Mouse (Mus musculus): ENCODE results near the gene Etv5. TPM values are rescaled to one million over a fixed set of nuclear protein-coding genes. Genes with fewer than 3 reads are reported as not detected.

Etv5 gene
- polyA plus RNA-seq, 1 experiment from 2014 or later = 52.7 TPM

DNA sequence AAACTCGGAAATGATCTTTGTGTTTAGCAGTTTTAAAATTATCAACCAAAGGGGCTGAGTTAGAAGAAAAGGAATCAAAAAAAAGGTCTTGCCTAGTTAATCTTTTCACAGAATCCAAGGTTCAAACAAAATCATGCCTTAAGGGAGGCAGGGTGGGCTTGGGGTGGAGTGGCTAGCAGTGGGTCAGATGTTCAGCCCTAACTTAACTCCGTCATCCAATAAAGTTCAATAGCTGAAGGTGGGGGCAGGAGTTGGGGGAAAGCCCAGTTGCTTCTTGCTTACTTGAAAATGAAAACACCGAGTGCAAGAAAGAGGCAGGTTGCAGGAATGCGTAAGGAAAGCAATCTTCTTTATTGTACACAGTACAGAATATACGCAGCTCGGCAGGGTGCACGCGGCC lies 58.5 kb downstream of the Etv5 start:
- H3K4me1 ChIP-seq (ENCODE audit: control insufficient read depth, insufficient read depth, low read length) = no peaks in the 10 kb centered on the region
- WGBS = 90% methylated on average over 8 of the region's 8 CpGs
- H3K9me3 ChIP-seq (ENCODE audit: control insufficient read depth, low read length) = no peaks in the 10 kb centered on the region
- no peak overlapping the region for H3K27ac ChIP-seq (replicated peaks; ENCODE audit: low read depth, low read length)
- DNase-seq (ENCODE audit: low spot score) = no peak
- no peaks in the 10 kb centered on the region for H3K27me3 ChIP-seq (ENCODE audit: control insufficient read depth, insufficient read depth, low read length)
- H3K4me2 ChIP-seq (ENCODE audit: low read depth, severe bottlenecking) = no peak overlapping the region
- H3K36me3 ChIP-seq (ENCODE audit: control insufficient read depth, insufficient read depth, low read length) = 0 out of 2 replicates have a peak, but pooled peaks cover 2% of the 10 kb centered on the region
- H3K4me3 ChIP-seq (ENCODE audit: low read depth, low read length) = no peak overlapping the region
- ATAC-seq (ENCODE audit: insufficient number of reproducible peaks, low FRiP score, low TSS enrichment, low read depth) = no peak
- H3K9ac ChIP-seq (ENCODE audit: low read length) = no peak overlapping the region

- no peaks in the 10 kb centered on the region for H3K4me1 ChIP-seq (ENCODE audit: control insufficient read depth, insufficient read depth, low read length)
- no peak overlapping the region for H3K4me2 ChIP-seq (ENCODE audit: low read depth, severe bottlenecking)
- 0 out of 2 replicates have a peak, but pooled peaks cover 2% of the 10 kb centered on the region for H3K36me3 ChIP-seq (ENCODE audit: control insufficient read depth, insufficient read depth, low read length)
- H3K4me3 ChIP-seq (ENCODE audit: low read depth, low read length) = no peak overlapping the region
- no peaks in the 10 kb centered on the region for H3K9me3 ChIP-seq (ENCODE audit: control insufficient read depth, low read length)
- ATAC-seq (ENCODE audit: insufficient number of reproducible peaks, low FRiP score, low TSS enrichment, low read depth) (no peak), DNase-seq (ENCODE audit: low spot score) (no peak)
- H3K27me3 ChIP-seq (ENCODE audit: control insufficient read depth, insufficient read depth, low read length) = no peaks in the 10 kb centered on the region
- no peak overlapping the region for H3K9ac ChIP-seq (ENCODE audit: low read length)
- 87% methylated on average over 8 of the region's 8 CpGs for WGBS
- no peak overlapping the region for H3K27ac ChIP-seq (replicated peaks; ENCODE audit: low read depth, low read length)
Measured at GRCm38 (mm10) chr16:22379986-22380385, 59.5 kb downstream of the Etv5 start.

DNA sequence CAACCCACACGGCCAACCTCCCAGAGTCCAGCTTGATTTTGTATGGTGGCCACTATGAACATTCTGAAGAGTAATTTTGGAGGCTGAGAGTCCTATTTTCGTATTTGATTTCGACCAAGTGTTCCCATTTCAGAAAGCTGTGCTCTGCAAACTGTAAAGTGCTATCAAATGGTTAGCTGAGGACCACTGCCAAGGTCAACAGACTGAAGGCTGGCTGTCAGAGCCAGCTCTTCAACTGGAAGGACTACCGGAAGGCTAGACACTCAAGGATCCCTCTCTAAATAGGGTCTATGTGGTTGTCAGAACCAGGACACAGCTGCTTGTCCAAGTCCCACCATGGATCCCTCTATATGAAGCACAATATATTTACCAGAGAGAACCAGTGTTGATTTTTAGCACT lies 60.2 kb downstream of the Etv5 start:
- Histone ChIP-seq H3K4me3 (ENCODE audit: low read depth, low read length) (no peak overlapping the region), H3K27ac (replicated peaks; ENCODE audit: low read depth, low read length) (no peak overlapping the region), H3K9me3 (ENCODE audit: control insufficient read depth, low read length) (no peaks in the 10 kb centered on the region), H3K36me3 (ENCODE audit: control insufficient read depth, insufficient read depth, low read length) (no peaks in the 10 kb centered on the region), H3K4me1 (ENCODE audit: control insufficient read depth, insufficient read depth, low read length) (no peaks in the 10 kb centered on the region), H3K4me2 (ENCODE audit: low read depth, severe bottlenecking) (no peak overlapping the region), H3K27me3 (ENCODE audit: control insufficient read depth, insufficient read depth, low read length) (no peaks in the 10 kb centered on the region), H3K9ac (ENCODE audit: low read length) (no peak overlapping the region)
- WGBS = 97% methylated on average over 4 of the region's 4 CpGs
- DNase-seq (ENCODE audit: low spot score) (no peak), ATAC-seq (ENCODE audit: insufficient number of reproducible peaks, low FRiP score, low TSS enrichment, low read depth) (no peak)

- Histone ChIP-seq H3K9me3 (ENCODE audit: control insufficient read depth, low read length) (no peaks in the 10 kb centered on the region), H3K27ac (replicated peaks; ENCODE audit: low read depth, low read length) (no peak overlapping the region), H3K36me3 (ENCODE audit: control insufficient read depth, insufficient read depth, low read length) (no peaks in the 10 kb centered on the region), H3K4me1 (ENCODE audit: control insufficient read depth, insufficient read depth, low read length) (no peaks in the 10 kb centered on the region), H3K27me3 (ENCODE audit: control insufficient read depth, insufficient read depth, low read length) (no peaks in the 10 kb centered on the region), H3K4me2 (ENCODE audit: low read depth, severe bottlenecking) (no peak overlapping the region), H3K9ac (ENCODE audit: low read length) (no peak overlapping the region), H3K4me3 (ENCODE audit: low read depth, low read length) (no peak overlapping the region)
- WGBS = 66% methylated on average over 3 of the region's 3 CpGs
- ATAC-seq (ENCODE audit: insufficient number of reproducible peaks, low FRiP score, low TSS enrichment, low read depth) (no peak), DNase-seq (ENCODE audit: low spot score) (no peak)
Measured at GRCm38 (mm10) chr16:22377714-22378113, 61.8 kb downstream of the Etv5 start.

DNA sequence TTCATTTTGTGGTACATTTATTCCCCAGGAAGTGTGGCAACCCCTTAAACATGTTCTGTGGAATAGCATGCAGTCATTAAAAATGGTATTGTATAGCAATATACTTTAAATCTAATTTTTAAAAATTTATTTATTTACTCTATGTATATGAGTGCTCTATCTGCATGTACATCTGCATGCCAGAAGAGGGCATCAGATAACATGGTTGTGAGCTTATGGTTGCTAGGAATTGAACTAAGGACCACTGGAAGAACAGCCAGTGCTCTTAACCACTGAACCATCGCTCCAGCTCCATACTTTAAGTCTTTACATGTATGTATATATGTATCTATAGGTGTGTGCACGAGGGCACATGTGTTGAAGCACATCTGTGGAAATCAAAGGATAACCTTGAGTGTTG lies 64.6 kb downstream of the Etv5 start:
- DNase-seq (ENCODE audit: low spot score) = no peak
- WGBS = 78% methylated on average over 2 of the region's 2 CpGs

GRCm38 (mm10) chr16:22372701-22373124 lies 66.8 kb downstream of the Etv5 start:
- no peaks in the 10 kb centered on the region for H3K36me3 ChIP-seq (ENCODE audit: control insufficient read depth, insufficient read depth, low read length)
- H3K27ac ChIP-seq (replicated peaks; ENCODE audit: low read depth, low read length) = no peak overlapping the region
- H3K4me2 ChIP-seq (ENCODE audit: low read depth, severe bottlenecking) = no peak overlapping the region

More for the DNA sequence above, 64.6 kb downstream of the Etv5 start:
- Histone ChIP-seq H3K4me2 (ENCODE audit: low read depth, severe bottlenecking) (no peak overlapping the region), H3K9ac (ENCODE audit: low read length) (no peak overlapping the region), H3K36me3 (ENCODE audit: control insufficient read depth, insufficient read depth, low read length) (no peaks in the 10 kb centered on the region), H3K4me1 (ENCODE audit: control insufficient read depth, insufficient read depth, low read length) (no peaks in the 10 kb centered on the region), H3K4me3 (ENCODE audit: low read depth, low read length) (no peak overlapping the region), H3K9me3 (ENCODE audit: control insufficient read depth, low read length) (no peaks in the 10 kb centered on the region), H3K27ac (replicated peaks; ENCODE audit: low read depth, low read length) (no peak overlapping the region), H3K27me3 (ENCODE audit: control insufficient read depth, insufficient read depth, low read length) (no peaks in the 10 kb centered on the region)
- no peak for ATAC-seq (ENCODE audit: insufficient number of reproducible peaks, low FRiP score, low TSS enrichment, low read depth)

DNA sequence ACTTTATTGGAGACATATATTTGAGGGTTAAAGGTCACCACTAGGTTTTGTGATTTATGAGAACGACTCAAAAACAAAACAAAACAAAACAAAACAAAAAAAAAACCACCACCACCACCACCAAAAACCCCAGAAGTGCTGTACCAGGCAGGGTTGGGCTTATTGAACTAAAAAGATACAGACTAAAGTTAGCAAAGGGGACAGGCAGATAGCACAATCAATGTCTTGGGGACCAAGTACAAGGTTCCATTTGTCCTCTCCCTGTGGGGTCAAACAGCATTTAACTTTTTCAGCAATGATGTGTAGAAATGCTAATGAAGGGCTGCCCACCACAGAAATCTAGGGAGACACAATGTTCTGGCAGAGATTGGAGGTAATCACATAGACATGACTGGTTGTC lies 67.3 kb downstream of the Etv5 start:
- no peaks in the 10 kb centered on the region for H3K9me3 ChIP-seq (ENCODE audit: control insufficient read depth, low read length)
- no peak for ATAC-seq (ENCODE audit: insufficient number of reproducible peaks, low FRiP score, low TSS enrichment, low read depth)
- H3K4me3 ChIP-seq (ENCODE audit: low read depth, low read length) = no peak overlapping the region
- DNase-seq (ENCODE audit: low spot score) = no peak
- H3K36me3 ChIP-seq (ENCODE audit: control insufficient read depth, insufficient read depth, low read length) = no peaks in the 10 kb centered on the region
- no peaks in the 10 kb centered on the region for H3K4me1 ChIP-seq (ENCODE audit: control insufficient read depth, insufficient read depth, low read length)
- WGBS = 81% methylated on average over 1 of the region's 1 CpGs
- H3K27ac ChIP-seq (replicated peaks; ENCODE audit: low read depth, low read length) = no peak overlapping the region
- H3K4me2 ChIP-seq (ENCODE audit: low read depth, severe bottlenecking) = no peak overlapping the region
- H3K9ac ChIP-seq (ENCODE audit: low read length) = no peak overlapping the region
- no peaks in the 10 kb centered on the region for H3K27me3 ChIP-seq (ENCODE audit: control insufficient read depth, insufficient read depth, low read length)

More at GRCm38 (mm10) chr16:22372701-22373124, 66.8 kb downstream of the Etv5 start:
- no peaks in the 10 kb centered on the region for H3K9me3 ChIP-seq (ENCODE audit: control insufficient read depth, low read length)
- DNase-seq (ENCODE audit: low spot score) (no peak), ATAC-seq (ENCODE audit: insufficient number of reproducible peaks, low FRiP score, low TSS enrichment, low read depth) (no peak)
- H3K27me3 ChIP-seq (ENCODE audit: control insufficient read depth, insufficient read depth, low read length) = no peaks in the 10 kb centered on the region
- WGBS = 31% methylated on average over 10 of the region's 10 CpGs
- H3K4me3 ChIP-seq (ENCODE audit: low read depth, low read length) = no peak overlapping the region
- no peaks in the 10 kb centered on the region for H3K4me1 ChIP-seq (ENCODE audit: control insufficient read depth, insufficient read depth, low read length)
- no peak overlapping the region; the same call in 1 of the 2 replicates for H3K9ac ChIP-seq (ENCODE audit: low read length)

DNA sequence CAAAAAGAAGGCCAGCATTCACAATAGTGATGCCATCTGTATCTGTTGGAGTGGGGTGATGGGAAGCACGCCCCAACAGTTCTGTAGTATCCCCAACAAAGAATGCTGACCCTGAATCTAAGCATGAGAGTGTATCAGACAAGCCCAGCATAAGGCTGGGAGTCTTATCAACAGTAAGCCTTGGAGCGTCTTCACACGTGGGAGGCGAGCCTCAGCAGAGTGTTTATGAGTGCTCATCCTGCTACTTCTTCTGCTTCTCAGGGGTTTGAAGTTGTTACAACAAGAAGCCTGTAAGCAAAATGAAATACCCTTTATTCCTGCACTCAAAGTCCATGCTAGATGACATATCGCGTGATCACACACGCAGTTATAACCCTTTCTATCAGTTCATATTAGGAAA lies 72.4 kb downstream of the Etv5 start:
- H3K9ac ChIP-seq (ENCODE audit: low read length) = no peak overlapping the region
- H3K9me3 ChIP-seq (ENCODE audit: control insufficient read depth, low read length) = no peaks in the 10 kb centered on the region
- no peaks in the 10 kb centered on the region for H3K36me3 ChIP-seq (ENCODE audit: control insufficient read depth, insufficient read depth, low read length)
- no peak overlapping the region for H3K4me2 ChIP-seq (ENCODE audit: low read depth, severe bottlenecking)
- no peak for ATAC-seq (ENCODE audit: insufficient number of reproducible peaks, low FRiP score, low TSS enrichment, low read depth)
- DNase-seq (ENCODE audit: low spot score) = no peak
- H3K4me1 ChIP-seq (ENCODE audit: control insufficient read depth, insufficient read depth, low read length) = no peaks in the 10 kb centered on the region
- H3K27me3 ChIP-seq (ENCODE audit: control insufficient read depth, insufficient read depth, low read length) = no peaks in the 10 kb centered on the region
- H3K4me3 ChIP-seq (ENCODE audit: low read depth, low read length) = no peak overlapping the region
- 92% methylated on average over 7 of the region's 7 CpGs for WGBS
- H3K27ac ChIP-seq (replicated peaks; ENCODE audit: low read depth, low read length) = no peak overlapping the region

- no peak overlapping the region for H3K4me3 ChIP-seq (ENCODE audit: low read depth, low read length)
- no peaks in the 10 kb centered on the region for H3K4me1 ChIP-seq (ENCODE audit: control insufficient read depth, insufficient read depth, low read length)
- H3K27ac ChIP-seq (replicated peaks; ENCODE audit: low read depth, low read length) = no peak overlapping the region
- H3K9me3 ChIP-seq (ENCODE audit: control insufficient read depth, low read length) = no peaks in the 10 kb centered on the region
- 83% methylated on average over 7 of the region's 7 CpGs for WGBS
- no peak overlapping the region for H3K9ac ChIP-seq (ENCODE audit: low read length)
- no peak for DNase-seq (ENCODE audit: low spot score)
- no peaks in the 10 kb centered on the region for H3K27me3 ChIP-seq (ENCODE audit: control insufficient read depth, insufficient read depth, low read length)
- H3K4me2 ChIP-seq (ENCODE audit: low read depth, severe bottlenecking) = no peak overlapping the region
- H3K36me3 ChIP-seq (ENCODE audit: control insufficient read depth, insufficient read depth, low read length) = no peaks in the 10 kb centered on the region
- no peak for ATAC-seq (ENCODE audit: insufficient number of reproducible peaks, low FRiP score, low TSS enrichment, low read depth)
Measured at GRCm38 (mm10) chr16:22366040-22366439, 73.5 kb downstream of the Etv5 start.

Measured in limb, embryonic 11.5 days (tissue).